Mouse (Mus musculus): ENCODE results near the gene Agl.

Gene Agl

GRCm38 (mm10) chr3:116807811-116808506 lies at the start of gene Agl:
Agl (minus strand) TSS chr3:116808166.
- peak; percentile 68 to 87 for DNase-seq (ENCODE audit: low read depth in 1 of 2, low spot score in 2 of 2)

GRCm38 (mm10) chr3:116857611-116858010 lies 49.6 kb upstream of the Agl start:
- DNase-seq (ENCODE audit: low read depth in 1 of 2, low spot score in 2 of 2), result no peak

GRCm38 (mm10) chr3:116852421-116852820 lies 44.5 kb upstream of the Agl start:
- no peak for DNase-seq (ENCODE audit: low read depth in 1 of 2, low spot score in 2 of 2)

- DNase-seq (ENCODE audit: low read depth in 1 of 2, low spot score in 2 of 2), result no peak
These were observed 42.4 kb upstream of the Agl start for GRCm38 (mm10) chr3:116850376-116850775.

- no peak for DNase-seq (ENCODE audit: low read depth in 1 of 2, low spot score in 2 of 2)
These were observed 41.0 kb upstream of the Agl start for GRCm38 (mm10) chr3:116848936-116849335.

- DNase-seq (ENCODE audit: low read depth in 1 of 2, low spot score in 2 of 2), result no peak
These were observed 40.1 kb upstream of the Agl start for GRCm38 (mm10) chr3:116848099-116848498.

- no peak for DNase-seq (ENCODE audit: low read depth in 1 of 2, low spot score in 2 of 2)
These were observed 38.1 kb upstream of the Agl start for GRCm38 (mm10) chr3:116846084-116846483.

GRCm38 (mm10) chr3:116844880-116845579 lies 37.1 kb upstream of the Agl start:
- peak in 1 of 2 experiments; percentile 18 for DNase-seq (ENCODE audit: low read depth in 1 of 2, low spot score in 2 of 2)

- no peak for DNase-seq (ENCODE audit: low read depth in 1 of 2, low spot score in 2 of 2)
These were observed 33.3 kb upstream of the Agl start for GRCm38 (mm10) chr3:116841311-116841710.

- no peak for DNase-seq (ENCODE audit: low read depth in 1 of 2, low spot score in 2 of 2)
These were observed 28.9 kb upstream of the Agl start for GRCm38 (mm10) chr3:116836681-116837475.

GRCm38 (mm10) chr3:116835770-116836680 lies 28.1 kb upstream of the Agl start:
- peak; percentile 60 to 72 for DNase-seq (ENCODE audit: low read depth in 1 of 2, low spot score in 2 of 2)

- DNase-seq (ENCODE audit: low read depth in 1 of 2, low spot score in 2 of 2), result no peak
These were observed 27.4 kb upstream of the Agl start for GRCm38 (mm10) chr3:116835350-116835749.

GRCm38 (mm10) chr3:116834241-116834640 lies 26.3 kb upstream of the Agl start:
- DNase-seq (ENCODE audit: low read depth in 1 of 2, low spot score in 2 of 2), result no peak

GRCm38 (mm10) chr3:116833491-116833890 lies 25.5 kb upstream of the Agl start:
- DNase-seq (ENCODE audit: low read depth in 1 of 2, low spot score in 2 of 2), result no peak

- no peak for DNase-seq (ENCODE audit: low read depth in 1 of 2, low spot score in 2 of 2)
These were observed 24.8 kb upstream of the Agl start for GRCm38 (mm10) chr3:116832526-116833310.

- no peak for DNase-seq (ENCODE audit: low read depth in 1 of 2, low spot score in 2 of 2)
These were observed 23.4 kb upstream of the Agl start for GRCm38 (mm10) chr3:116831324-116831723.

- no peak for DNase-seq (ENCODE audit: low read depth in 1 of 2, low spot score in 2 of 2)
These were observed 21.4 kb upstream of the Agl start for GRCm38 (mm10) chr3:116829274-116829920.

GRCm38 (mm10) chr3:116826471-116827215 lies 18.7 kb upstream of the Agl start:
- no peak for DNase-seq (ENCODE audit: low read depth in 1 of 2, low spot score in 2 of 2)

GRCm38 (mm10) chr3:116817231-116817630 lies 9.3 kb upstream of the Agl start:
- no peak for DNase-seq (ENCODE audit: low read depth in 1 of 2, low spot score in 2 of 2)
